Mouse (Mus musculus) embryo, embryonic 11.5 days (tissue): Measurements from ENCODE around the gene Dnaaf5.

Experiments used
- DNase-seq: peaks from one replicate; pipeline ENCODE4 v3.0.0-alpha.2; 2012; ENCODE audit warnings: low read depth, low spot score

The Dnaaf5 gene

DNA sequence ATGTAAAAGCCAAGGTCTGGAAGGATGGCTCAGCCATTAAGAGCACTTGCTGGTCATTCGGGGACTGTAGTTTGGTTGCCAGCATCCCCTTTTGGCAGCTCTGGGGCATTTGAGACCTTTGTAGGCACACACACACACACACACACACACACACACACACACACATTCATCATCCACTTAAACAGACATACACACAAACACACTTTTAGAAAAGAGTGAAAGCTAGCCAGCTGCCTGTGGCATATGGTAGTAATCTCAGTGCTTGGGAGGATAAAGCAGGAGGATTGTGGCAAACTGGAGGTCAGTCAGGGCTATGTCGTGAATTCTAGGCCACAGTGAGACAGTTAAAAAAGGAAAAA, 49.6 kb downstream of the Dnaaf5 start:
- DNase-seq, result no peak

DNA sequence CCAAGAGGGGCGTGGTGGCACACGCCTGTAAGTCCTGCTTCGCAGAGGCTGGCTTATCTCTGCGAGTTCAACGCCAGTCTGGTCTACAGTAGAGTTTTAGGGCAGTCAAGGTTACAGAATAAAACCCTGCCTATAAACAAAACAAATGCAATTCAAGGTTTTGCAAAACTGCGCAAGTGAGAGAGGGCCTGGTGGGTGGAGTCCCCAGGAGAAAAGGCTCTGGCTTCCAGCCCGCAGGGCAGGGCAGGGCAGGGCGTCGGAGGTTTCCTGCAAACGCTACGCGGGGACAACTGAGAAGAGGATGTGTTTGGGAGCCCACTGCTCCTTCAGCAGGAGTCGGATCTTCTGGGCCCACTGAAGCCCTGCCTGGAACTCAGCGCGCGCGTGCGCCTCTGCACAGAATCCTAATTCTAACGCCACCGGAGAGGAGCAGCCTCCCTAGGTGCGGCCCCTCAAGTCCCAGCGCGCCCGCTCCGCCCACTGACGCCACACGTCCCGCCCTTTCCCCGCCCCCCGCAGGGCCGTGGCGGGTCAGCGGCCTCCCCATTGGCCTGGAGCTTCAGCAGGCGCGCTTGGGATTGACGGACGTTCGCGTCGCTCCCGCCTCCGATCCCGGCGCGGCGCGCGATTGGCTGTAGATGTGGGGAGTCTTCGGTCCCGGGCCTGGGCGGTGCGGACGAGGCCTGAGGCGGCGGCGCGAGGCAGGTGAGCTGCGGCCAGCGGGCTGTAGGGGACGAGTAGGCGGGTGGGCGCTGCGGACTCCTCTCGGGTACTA, 50.2 kb downstream of the Dnaaf5 start, which contains the start of gene Sun1:
Sun1 (plus strand) TSS at position 643 of the 775 bp plus-strand sequence.
- peak; percentile 94 for DNase-seq

- DNase-seq, result no peak
Observed at GRCm38 (mm10) chr5:139200770-139201569, 50.9 kb downstream of the Dnaaf5 start.

DNA sequence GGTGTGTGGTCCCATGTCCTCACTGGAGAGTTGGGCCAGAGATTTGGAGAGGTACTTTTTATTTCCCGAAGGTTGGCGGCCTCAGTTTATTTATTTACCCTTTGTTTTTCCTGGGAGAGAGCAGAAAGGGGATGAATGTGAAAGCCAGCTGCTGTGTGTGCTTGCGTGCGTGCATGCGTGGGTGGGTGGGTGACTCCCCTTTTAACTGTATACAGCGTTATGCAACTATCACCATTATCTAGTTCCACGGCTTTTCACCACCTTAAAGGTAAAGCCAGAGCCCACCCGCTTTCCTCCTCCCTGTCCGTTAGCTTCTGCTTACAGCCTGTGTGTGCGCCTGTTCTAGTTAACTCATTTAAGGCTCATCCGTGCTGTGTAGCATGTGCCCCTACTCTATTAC, 52.1 kb downstream of the Dnaaf5 start:
- DNase-seq, result no peak

GRCm38 (mm10) chr5:139203312-139203711, 53.3 kb downstream of the Dnaaf5 start:
- no peak for DNase-seq

- DNase-seq, result no peak
Observed at GRCm38 (mm10) chr5:139206081-139206480, 56.1 kb downstream of the Dnaaf5 start.

GRCm38 (mm10) chr5:139206525-139206924, 56.5 kb downstream of the Dnaaf5 start:
- no peak for DNase-seq

- DNase-seq, result no peak
Observed at GRCm38 (mm10) chr5:139208183-139208582, 58.2 kb downstream of the Dnaaf5 start.

DNA sequence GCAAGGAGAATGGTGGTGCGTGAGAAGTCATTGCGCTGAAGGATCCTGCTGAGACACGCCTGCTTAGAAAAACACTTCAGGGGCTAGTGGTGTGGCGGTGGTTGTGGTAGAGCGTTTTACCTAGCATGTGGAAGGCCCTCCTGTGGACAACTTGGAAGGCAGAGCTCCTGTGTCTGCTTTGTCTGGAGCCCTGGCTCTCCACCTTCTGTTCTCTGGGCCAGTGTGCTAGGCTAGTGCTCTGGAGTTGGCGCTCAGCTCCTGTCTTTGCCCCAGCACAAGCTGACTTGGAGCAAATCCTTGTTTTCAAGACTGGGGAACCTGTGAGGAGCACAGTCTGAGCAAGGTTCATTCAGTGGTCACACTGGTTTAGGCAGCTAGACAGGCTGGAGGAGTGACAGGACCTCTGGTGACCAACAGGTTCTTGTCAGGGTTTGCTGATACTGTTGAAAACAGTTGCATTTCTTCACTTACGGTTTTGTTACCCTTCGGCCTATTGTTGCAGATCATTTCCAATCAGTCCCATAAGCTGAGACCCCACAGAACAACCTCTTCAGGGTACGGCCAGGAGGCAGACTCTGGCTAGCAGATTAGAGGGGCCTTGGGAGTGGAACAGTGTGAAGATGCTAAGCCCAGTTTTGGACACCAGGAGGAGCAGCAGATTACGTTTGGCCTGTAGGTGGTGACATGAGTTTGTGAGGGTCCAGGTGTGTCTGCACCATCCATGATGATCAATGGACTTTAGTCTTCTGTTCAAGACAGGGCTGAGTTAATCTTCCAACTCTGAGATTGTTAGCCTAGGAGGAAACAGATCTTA, 59.1 kb downstream of the Dnaaf5 start:
- DNase-seq, result no peak

- no peak for DNase-seq
Observed at GRCm38 (mm10) chr5:139209685-139210026, 59.6 kb downstream of the Dnaaf5 start.

- DNase-seq, result no peak
Observed at GRCm38 (mm10) chr5:139211737-139212385, 61.8 kb downstream of the Dnaaf5 start.

GRCm38 (mm10) chr5:139214298-139214697, 64.3 kb downstream of the Dnaaf5 start:
- DNase-seq, result no peak

- DNase-seq, result no peak
Observed at GRCm38 (mm10) chr5:139215184-139215583, 65.2 kb downstream of the Dnaaf5 start.

DNA sequence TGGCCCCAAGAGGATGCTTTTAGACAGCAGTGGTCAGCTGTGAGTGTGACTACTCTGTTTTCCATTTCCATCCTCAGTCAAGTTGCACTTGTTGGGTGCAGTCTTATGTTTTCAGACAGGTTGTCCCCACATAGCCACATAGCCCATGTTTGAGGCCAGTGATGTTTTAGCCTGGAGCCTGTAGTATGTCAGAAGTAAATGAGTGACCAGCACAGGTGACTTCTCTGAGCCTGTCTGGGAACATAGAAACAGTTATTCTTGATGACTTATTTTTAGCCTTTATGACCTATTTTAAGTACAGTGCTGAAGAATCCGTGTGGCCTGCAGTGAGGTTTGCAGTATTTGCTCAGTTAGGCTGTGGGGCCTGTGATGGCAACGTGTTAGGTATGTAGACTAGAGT, 66.1 kb downstream of the Dnaaf5 start:
- no peak for DNase-seq

DNA sequence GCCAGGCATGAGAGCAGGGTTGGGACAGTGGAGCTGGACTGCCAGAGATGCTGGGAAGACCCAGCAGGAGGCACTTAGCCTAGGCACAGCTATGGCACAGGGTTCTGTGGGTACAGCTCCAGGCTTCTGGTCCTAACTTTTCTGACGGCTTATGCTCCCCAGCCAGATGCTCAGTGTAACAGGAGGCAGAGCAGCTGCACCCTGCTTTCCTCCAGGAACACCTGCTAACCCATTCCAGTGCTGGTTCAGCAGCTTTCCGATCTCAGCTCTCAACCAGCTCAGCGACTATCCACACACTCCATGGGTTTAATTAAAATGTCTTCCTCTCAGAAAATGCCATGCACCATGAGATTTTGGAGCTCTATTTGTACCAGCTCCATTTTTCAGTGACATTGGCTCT, 66.8 kb downstream of the Dnaaf5 start:
- no peak for DNase-seq

DNA sequence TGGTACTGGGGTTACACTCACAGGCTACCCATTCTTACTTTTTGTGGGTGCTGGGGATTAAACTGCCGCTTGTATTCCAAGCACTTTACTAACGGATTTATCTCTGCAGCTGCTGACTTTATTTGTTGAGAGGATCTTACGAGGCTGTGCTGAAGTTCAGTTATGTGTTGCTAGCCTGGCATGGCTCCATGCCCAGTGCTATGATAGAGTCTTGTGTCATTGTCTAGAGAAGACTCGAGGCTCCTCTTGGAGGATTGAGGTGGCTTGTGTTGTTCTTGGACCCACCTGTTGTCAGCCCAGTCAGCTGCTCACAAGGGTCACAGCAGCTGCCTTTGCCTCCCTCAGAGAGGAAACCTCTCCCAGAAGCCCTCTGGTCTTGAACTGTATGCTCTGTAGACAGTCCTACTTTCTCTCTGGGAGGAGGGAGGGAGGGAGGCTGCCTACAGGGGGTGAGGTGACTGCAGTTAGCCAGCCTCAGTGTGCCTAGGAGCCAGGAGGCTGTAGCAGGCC, 70.0 kb downstream of the Dnaaf5 start:
- no peak for DNase-seq

- no peak for DNase-seq
Observed at GRCm38 (mm10) chr5:139220610-139221009, 70.6 kb downstream of the Dnaaf5 start.

DNA sequence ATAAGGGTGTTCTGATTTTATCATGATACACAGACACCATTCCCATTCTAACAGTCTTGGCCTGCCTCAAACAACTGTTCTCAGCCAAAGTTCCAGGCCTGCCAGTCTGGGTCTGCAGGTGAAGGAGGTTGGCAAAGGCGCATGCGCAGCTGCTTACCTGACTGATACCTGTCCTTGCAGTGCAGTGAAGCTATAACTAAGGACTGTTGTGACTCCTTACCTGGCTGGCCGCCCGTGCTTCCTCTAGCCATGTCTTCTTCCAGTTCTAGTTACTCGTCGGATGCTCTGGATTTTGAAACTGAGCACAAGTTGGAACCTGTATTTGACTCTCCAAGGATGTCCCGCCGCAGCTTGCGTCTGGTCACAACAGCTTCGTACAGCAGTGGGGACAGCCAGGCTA, 73.3 kb downstream of the Dnaaf5 start:
- no peak for DNase-seq

DNA sequence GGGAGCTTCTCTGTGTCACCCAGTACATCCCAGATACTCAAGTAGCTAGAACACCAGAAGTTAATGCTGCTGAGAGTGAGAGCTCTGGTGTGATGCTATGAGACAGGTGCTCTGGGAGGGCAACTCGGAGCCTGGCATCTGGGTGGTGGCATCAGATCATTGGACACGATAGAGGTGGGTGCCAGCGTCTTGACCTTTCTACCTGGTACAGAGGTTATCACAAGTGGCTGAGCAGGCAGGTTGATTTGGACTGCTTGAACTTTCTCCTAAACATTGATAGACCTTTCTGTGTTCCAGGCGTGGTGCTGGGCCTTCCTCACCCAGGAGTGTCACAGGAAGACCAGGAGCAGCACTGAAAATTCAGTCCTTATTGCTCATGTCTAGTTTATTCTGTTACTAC, 77.2 kb downstream of the Dnaaf5 start:
- DNase-seq, result no peak

DNA sequence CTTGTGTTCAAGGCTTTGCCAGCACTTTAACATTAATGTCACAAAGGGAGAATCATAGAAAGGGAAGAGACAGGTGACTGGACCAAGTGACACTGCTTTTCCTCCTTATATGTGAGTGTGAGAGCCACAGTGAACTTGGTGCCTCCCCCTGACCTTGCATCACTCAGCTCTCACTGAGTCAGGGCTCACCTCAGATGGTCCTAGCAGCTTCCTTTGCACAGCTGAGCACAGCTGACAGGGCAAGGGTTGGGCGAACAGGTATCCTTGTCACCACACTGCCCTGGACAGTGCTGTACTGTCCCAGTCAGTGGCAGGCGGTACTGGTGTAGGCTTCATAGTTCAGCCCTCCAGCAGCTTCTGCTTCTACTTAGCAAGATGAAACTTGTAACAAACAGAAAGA, 77.6 kb downstream of the Dnaaf5 start:
- DNase-seq, result no peak

- no peak for DNase-seq
Observed at GRCm38 (mm10) chr5:139228318-139228717, 78.3 kb downstream of the Dnaaf5 start.

GRCm38 (mm10) chr5:139229716-139230115, 79.7 kb downstream of the Dnaaf5 start:
- DNase-seq, result no peak
